Mouse (Mus musculus) forebrain, embryonic 10.5 days (tissue): ENCODE measurements around the gene Paqr3. TPM values are rescaled to one million over a fixed set of nuclear protein-coding genes. Genes with fewer than 3 reads are reported as not detected.

Source experiments
- DNase-seq: peaks from one replicate; pipeline ENCODE4 v3.0.0-alpha.2; 2017; ENCODE audit warnings: low spot score; ENCODE audit errors: extremely low spot score
- H3K27ac ChIP-seq: fragments of 300-500 bp; sonication (generic); 2 replicates; pipeline ENCODE4 v1.5.1; 2016; ENCODE audit warnings: mild to moderate bottlenecking
- H3K27me3 ChIP-seq: fragments of 300-500 bp; sonication (generic); 2 replicates; pipeline ENCODE4 v1.6.1; 2016; ENCODE audit warnings: mild to moderate bottlenecking; ENCODE audit not compliant: poor library complexity, severe bottlenecking
- H3K36me3 ChIP-seq: fragments of 300-500 bp; sonication (generic); replicated peaks from 2 replicates; pipeline ENCODE4 v1.6.1; 2016; ENCODE audit warnings: mild to moderate bottlenecking, moderate library complexity
- H3K4me1 ChIP-seq: fragments of 300-500 bp; sonication (generic); 2 replicates; pipeline ENCODE4 v1.6.1; 2016
- H3K4me3 ChIP-seq: fragments of 300-500 bp; sonication (generic); 2 replicates; pipeline ENCODE4 v1.5.1; 2016; ENCODE audit warnings: mild to moderate bottlenecking, moderate library complexity
- H3K9me3 ChIP-seq: fragments of 300-500 bp; sonication (generic); 2 replicates; pipeline ENCODE4 v1.6.1; 2016; ENCODE audit warnings: mild to moderate bottlenecking, moderate library complexity
- WGBS: fragments of 180-500 bp; shearing (Covaris S2); methylation state at CpG from one replicate; pipeline ENCODE4 v1.1.7; 2016; 5-methylcytosine and 5-hydroxymethylcytosine counted together
- polyA plus RNA-seq: library from polyadenylated mRNA; unstranded; fragments of >200 nt; fragmentation: Nextera tagmentation; extraction: Ambion mirVana; gene quantifications from 2 replicates; pipeline ENCODE4 v1.2.1, GENCODE M21; 2016

The Paqr3 gene
- polyA plus RNA-seq: 7.0 and 7.9 TPM in 2 replicates

DNA sequence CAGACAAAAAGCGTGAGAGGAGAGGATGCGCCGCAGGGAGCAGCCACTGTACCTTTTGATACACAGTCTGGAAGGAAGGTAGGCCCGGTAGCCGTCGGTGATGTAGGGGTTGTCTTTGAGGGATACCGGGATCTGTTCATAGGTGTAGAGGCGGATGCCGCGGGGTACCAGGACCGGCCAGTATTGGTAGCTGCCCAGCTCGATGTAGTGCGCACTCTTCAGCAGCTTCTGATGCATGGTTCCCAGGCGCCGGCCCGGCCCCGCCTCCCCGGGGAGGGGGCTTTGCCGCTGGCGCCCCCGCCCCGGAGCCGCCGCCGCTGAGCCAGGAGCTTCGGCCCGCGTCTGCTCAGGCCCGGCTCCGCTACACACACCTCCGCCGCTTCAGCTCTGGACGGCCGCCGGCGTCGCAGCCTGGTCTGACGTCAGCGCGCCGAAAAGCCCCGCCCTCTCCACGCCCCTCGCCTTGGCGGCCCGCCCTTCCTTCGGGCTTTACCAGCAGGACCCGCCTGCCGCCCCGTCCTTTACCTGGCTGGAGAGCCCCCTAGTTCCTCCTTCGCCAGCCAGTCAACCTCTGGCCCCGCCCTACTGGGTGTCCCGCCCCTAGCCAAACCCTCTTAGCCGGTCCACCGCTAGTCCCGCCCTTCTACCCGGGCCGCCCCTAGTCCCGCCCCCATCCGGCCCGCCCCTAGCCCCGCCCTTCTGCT lies at the start of gene Paqr3:
Paqr3 (minus strand) TSS at position 390 of the 704 bp plus-strand sequence.
- peaks cover 13% of the 10 kb centered on the region for H3K4me1 ChIP-seq
- H3K36me3 ChIP-seq: peaks cover 9% of the 10 kb centered on the region; the same call in 1 of the 2 replicates
- 1% methylated on average over 59 of the region's 62 CpGs for WGBS
- no peaks in the 10 kb centered on the region for H3K9me3 ChIP-seq
- H3K27me3 ChIP-seq: no peaks in the 10 kb centered on the region
- H3K4me3 ChIP-seq: peak within 1 kb of the TSS; percentile 75
- DNase-seq: peak; percentile 96
- H3K27ac ChIP-seq: peak within 1 kb of the TSS; percentile 84

DNA sequence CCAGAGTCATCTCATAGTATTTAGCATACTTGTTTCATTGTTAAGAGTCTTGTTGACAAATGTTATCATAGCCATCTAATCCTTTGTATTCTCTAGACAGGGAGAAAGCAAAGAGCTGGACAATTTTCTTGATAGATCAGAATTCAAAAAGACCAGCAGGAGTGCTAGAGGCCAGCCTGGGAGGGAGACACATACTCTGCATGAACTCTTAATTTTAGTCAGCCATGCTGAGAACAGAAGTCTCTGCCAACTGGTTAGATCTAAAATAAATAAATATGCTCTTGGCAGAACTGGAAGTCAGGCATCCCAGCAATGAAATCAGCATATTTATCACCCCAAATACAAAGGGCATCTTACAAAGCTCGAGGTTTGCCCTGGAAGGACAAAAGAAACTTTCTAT lies 43.3 kb upstream of the Paqr3 start:
- Histone ChIP-seq H3K27ac (no peak overlapping the region), H3K9me3 (no peaks in the 10 kb centered on the region), H3K36me3 (no peaks in the 10 kb centered on the region), H3K27me3 (no peaks in the 10 kb centered on the region), H3K4me1 (no peaks in the 10 kb centered on the region), H3K4me3 (no peak overlapping the region)
- WGBS: 75% methylated on average over 1 of the region's 1 CpGs
- DNase-seq: no peak

DNA sequence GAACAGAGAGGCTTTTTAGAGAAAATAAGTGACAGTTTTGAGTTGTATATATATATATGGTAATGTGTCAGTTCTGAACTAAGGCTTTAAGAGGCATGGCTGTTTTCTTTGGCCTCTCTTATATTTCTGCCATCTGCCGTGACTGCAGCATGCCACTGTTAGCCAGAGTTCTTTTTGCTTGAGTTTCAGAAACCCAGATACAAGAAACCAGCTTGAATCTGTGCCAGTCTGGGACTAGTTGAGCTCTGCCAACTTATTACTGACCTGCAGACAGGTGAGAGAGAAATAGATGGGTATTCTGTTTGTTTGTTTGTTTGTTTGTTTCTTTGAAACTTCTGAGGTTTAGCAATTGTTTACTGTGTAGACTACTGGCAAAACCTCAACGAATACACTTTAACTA lies 23.9 kb upstream of the Paqr3 start:
- WGBS: 88% methylated on average over 2 of the region's 2 CpGs
- no peaks in the 10 kb centered on the region for H3K9me3 ChIP-seq
- no peak for DNase-seq
- H3K27ac ChIP-seq: no peak overlapping the region
- H3K4me3 ChIP-seq: no peak overlapping the region
- H3K4me1 ChIP-seq: no peaks in the 10 kb centered on the region
- no peaks in the 10 kb centered on the region for H3K36me3 ChIP-seq
- H3K27me3 ChIP-seq: no peaks in the 10 kb centered on the region

DNA sequence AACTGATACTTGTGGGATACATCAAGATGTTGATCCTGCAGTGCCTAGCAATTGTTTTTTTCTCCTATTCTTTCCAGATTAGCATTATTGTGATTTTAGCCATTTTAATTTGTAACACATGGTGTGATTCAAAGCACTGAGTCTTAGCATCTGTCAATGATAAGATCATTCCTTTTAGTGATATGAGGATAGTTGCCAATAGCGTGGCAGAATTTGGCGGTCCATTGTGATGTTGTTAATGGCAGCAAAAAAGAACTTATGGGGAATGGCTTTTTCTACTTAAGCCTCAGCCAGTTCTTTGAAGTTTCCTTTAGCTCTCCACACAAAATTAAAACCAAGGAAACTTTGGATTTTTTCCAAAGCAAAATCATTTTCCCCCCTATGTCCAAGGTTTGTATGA lies 18.2 kb upstream of the Paqr3 start:
- 91% methylated on average over 2 of the region's 2 CpGs for WGBS
- Histone ChIP-seq H3K4me1 (no peaks in the 10 kb centered on the region), H3K9me3 (no peaks in the 10 kb centered on the region), H3K27ac (no peak overlapping the region), H3K36me3 (no peaks in the 10 kb centered on the region), H3K4me3 (no peak overlapping the region), H3K27me3 (peaks cover 15% of the 10 kb centered on the region; the same call in 1 of the 2 replicates)
- no peak for DNase-seq

DNA sequence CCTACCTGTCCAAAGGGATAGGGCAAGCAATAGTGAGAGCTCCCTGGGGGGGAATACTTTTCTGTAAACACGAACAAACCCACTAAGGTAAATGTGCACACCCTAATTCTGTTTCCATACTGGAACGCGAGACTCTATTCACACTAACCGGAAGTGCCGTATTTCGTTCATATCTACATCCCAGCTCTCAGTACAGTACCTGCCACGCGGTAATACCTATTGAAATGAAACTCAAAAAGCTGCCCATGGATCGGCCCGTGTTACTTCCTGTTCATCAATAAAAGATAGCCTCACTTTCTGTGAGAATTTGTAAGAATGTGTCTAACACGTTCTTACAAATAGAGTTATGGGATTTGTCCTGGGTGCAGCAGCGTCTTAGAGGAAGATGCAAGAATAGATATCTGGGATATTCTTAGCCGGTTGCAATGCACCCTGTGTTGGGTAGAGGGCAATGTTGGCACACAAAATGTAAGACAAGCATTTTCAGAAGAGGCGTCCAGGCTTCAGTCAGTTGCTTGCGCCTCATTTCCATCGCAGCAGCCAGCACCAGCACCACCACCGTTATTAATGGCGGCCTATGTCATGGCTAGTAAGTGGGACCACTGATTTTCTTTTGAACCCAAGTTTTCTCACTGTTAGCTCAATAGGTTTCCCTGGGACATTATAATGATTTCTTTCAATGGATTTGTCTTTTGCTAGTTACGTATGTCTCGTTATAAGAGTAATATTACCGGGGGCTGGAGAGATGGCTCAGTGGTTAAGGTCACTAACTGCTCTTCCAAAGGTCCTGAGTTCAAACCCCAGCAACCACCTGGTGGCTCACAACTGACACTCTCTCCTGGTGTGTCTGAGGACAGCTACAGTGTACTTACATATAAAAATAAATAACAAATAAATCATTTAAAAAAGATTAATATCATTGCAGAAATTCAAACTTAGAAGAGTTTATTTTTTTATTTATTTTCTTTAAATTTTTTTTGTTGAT lies 17.1 kb upstream of the Paqr3 start:
- H3K9me3 ChIP-seq: no peaks in the 10 kb centered on the region
- peak; percentile 49 for DNase-seq
- H3K36me3 ChIP-seq: no peaks in the 10 kb centered on the region
- H3K4me1 ChIP-seq: no peaks in the 10 kb centered on the region
- H3K27me3 ChIP-seq: peaks cover 15% of the 10 kb centered on the region; the same call in 1 of the 2 replicates
- no peak overlapping the region for H3K27ac ChIP-seq
- H3K4me3 ChIP-seq: no peak overlapping the region
- WGBS: 53% methylated on average over 21 of the region's 21 CpGs

DNA sequence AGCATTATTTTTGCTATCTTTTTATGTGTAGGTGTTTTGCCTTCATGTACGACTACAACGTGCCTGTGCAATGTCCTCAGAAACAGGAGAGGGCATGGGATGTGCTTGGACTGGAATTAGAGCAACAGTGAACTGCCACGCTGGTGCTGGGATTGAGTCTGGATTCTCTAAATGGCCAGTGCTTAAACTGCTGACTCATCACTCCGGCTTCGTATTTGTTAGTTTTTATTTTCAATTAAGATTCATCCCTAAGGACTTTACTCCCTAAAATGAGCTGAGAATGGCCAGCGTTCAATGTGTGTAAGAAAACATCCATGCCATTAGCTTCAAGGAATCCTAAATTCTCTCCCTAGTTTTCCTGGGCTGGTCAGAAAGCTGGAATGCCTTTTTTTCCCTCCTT lies 15.9 kb upstream of the Paqr3 start:
- WGBS: 88% methylated on average over 6 of the region's 6 CpGs
- DNase-seq: no peak

GRCm38 (mm10) chr5:97126005-97126404 lies 14.6 kb upstream of the Paqr3 start:
- Histone ChIP-seq H3K9me3 (no peaks in the 10 kb centered on the region), H3K27me3 (peaks cover 15% of the 10 kb centered on the region; the same call in 1 of the 2 replicates), H3K36me3 (no peaks in the 10 kb centered on the region), H3K4me1 (no peaks in the 10 kb centered on the region), H3K4me3 (no peak overlapping the region), H3K27ac (no peak overlapping the region)
- WGBS: 19% methylated on average over 4 of the region's 4 CpGs
- DNase-seq: peak; percentile 50

More for the DNA sequence above, 15.9 kb upstream of the Paqr3 start:
- Histone ChIP-seq H3K36me3 (no peaks in the 10 kb centered on the region), H3K27ac (no peak overlapping the region), H3K4me3 (no peak overlapping the region), H3K9me3 (no peaks in the 10 kb centered on the region), H3K27me3 (peaks cover 15% of the 10 kb centered on the region; the same call in 1 of the 2 replicates), H3K4me1 (no peaks in the 10 kb centered on the region)

- Histone ChIP-seq H3K27me3 (peaks cover 15% of the 10 kb centered on the region; the same call in 1 of the 2 replicates), H3K4me3 (no peak overlapping the region)
- no peak for DNase-seq
These were observed 14.1 kb upstream of the Paqr3 start for GRCm38 (mm10) chr5:97125459-97125970.

DNA sequence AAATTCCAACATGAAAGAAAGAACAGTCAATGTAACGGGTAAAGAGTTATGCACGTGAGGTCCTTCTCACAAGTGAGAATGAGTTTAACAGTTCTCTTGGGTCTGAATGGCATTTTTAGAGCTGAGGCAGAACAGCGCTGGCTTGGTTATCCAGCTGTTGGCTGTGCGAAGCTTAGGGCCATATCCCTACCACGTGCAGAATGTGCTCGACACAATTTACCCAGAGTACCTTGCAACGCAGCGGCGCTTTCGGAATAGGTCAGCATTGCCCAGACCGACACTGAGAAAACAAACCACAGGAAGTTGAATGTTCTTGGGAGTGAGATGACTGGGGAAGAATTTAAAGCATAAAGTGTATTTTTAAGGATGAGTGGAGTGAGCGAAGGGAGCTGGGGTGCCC lies 13.6 kb upstream of the Paqr3 start:
- H3K27me3 ChIP-seq: peaks cover 15% of the 10 kb centered on the region; the same call in 1 of the 2 replicates
- H3K27ac ChIP-seq: no peak overlapping the region
- H3K9me3 ChIP-seq: no peaks in the 10 kb centered on the region
- H3K4me1 ChIP-seq: no peaks in the 10 kb centered on the region
- no peak for DNase-seq
- WGBS: 89% methylated on average over 12 of the region's 12 CpGs
- H3K36me3 ChIP-seq: no peaks in the 10 kb centered on the region
- H3K4me3 ChIP-seq: no peak overlapping the region

More at GRCm38 (mm10) chr5:97125459-97125970, 14.1 kb upstream of the Paqr3 start:
- H3K9me3 ChIP-seq: no peaks in the 10 kb centered on the region
- H3K27ac ChIP-seq: no peak overlapping the region
- no peaks in the 10 kb centered on the region for H3K4me1 ChIP-seq
- H3K36me3 ChIP-seq: no peaks in the 10 kb centered on the region
- 81% methylated on average over 10 of the region's 10 CpGs for WGBS

GRCm38 (mm10) chr5:97110697-97111096 lies 699 bp downstream of the Paqr3 start:
- no peak for DNase-seq
- Histone ChIP-seq H3K27ac (peak overlapping the region; percentile 84), H3K4me3 (peak overlapping the region; percentile 75), H3K36me3 (peaks cover 16% of the 10 kb centered on the region), H3K4me1 (peaks cover 13% of the 10 kb centered on the region), H3K27me3 (no peaks in the 10 kb centered on the region), H3K9me3 (no peaks in the 10 kb centered on the region)
- WGBS: 21% methylated on average over 5 of the region's 5 CpGs

- no peaks in the 10 kb centered on the region for H3K27me3 ChIP-seq
- 41% methylated on average over 2 of the region's 2 CpGs for WGBS
- peak overlapping the region; percentile 75 for H3K4me3 ChIP-seq
- no peaks in the 10 kb centered on the region for H3K9me3 ChIP-seq
- H3K4me1 ChIP-seq: peaks cover 13% of the 10 kb centered on the region
- no peak overlapping the region for H3K27ac ChIP-seq
- no peak for DNase-seq
- H3K36me3 ChIP-seq: peaks cover 21% of the 10 kb centered on the region
These were observed 1.3 kb downstream of the Paqr3 start for GRCm38 (mm10) chr5:97110133-97110532.

- Histone ChIP-seq H3K4me3 (no peak overlapping the region), H3K36me3 (peaks cover 26% of the 10 kb centered on the region), H3K27ac (no peak overlapping the region), H3K4me1 (peaks cover 13% of the 10 kb centered on the region), H3K27me3 (no peaks in the 10 kb centered on the region), H3K9me3 (no peaks in the 10 kb centered on the region)
- WGBS: 92% methylated on average over 5 of the region's 5 CpGs
- no peak for DNase-seq
These were observed 3.1 kb downstream of the Paqr3 start for GRCm38 (mm10) chr5:97108333-97108732.
